Mouse (Mus musculus) c-Kit-positive CD71-positive TER-119-negative erythroid progenitor cells, embryonic 14.5 days (primary cell): ENCODE data around the gene Snx22.

Source experiments
- DNase-seq: peaks from one replicate; pipeline ENCODE4 v3.0.0-alpha.2; 2013; ENCODE audit warnings: low read depth

The Snx22 gene

GRCm38 (mm10) chr9:66069583-66069982 lies at the start of gene Snx22:
Gene Snx22 (minus strand): TSS chr9:66069719.
- peak; percentile 95 for DNase-seq

GRCm38 (mm10) chr9:66116890-66117289 lies 47.4 kb upstream of the Snx22 start:
- no peak for DNase-seq

GRCm38 (mm10) chr9:66114341-66114740 lies 44.8 kb upstream of the Snx22 start:
- no peak for DNase-seq

GRCm38 (mm10) chr9:66110611-66111379 lies 41.3 kb upstream of the Snx22 start:
- no peak for DNase-seq

- no peak for DNase-seq
Observed at GRCm38 (mm10) chr9:66110126-66110525, 40.6 kb upstream of the Snx22 start.

- no peak for DNase-seq
Observed at GRCm38 (mm10) chr9:66109574-66109973, 40.1 kb upstream of the Snx22 start.

GRCm38 (mm10) chr9:66105168-66105567 lies 35.6 kb upstream of the Snx22 start:
- DNase-seq: no peak

GRCm38 (mm10) chr9:66104601-66105000 lies 35.1 kb upstream of the Snx22 start:
- DNase-seq: no peak

GRCm38 (mm10) chr9:66102668-66103067 lies 33.1 kb upstream of the Snx22 start:
- DNase-seq: no peak

GRCm38 (mm10) chr9:66101577-66101976 lies 32.1 kb upstream of the Snx22 start:
- DNase-seq: no peak

- DNase-seq: no peak
Observed at GRCm38 (mm10) chr9:66092664-66093063, 23.1 kb upstream of the Snx22 start.

GRCm38 (mm10) chr9:66091327-66092231 lies 22.1 kb upstream of the Snx22 start:
- no peak for DNase-seq

- DNase-seq: no peak
Observed at GRCm38 (mm10) chr9:66090593-66091244, 21.2 kb upstream of the Snx22 start.

GRCm38 (mm10) chr9:66088411-66088810 lies 18.9 kb upstream of the Snx22 start:
- peak; percentile 46 for DNase-seq

- DNase-seq: no peak
Observed at GRCm38 (mm10) chr9:66087062-66087461, 17.5 kb upstream of the Snx22 start.

- DNase-seq: no peak
Observed at GRCm38 (mm10) chr9:66084171-66084570, 14.7 kb upstream of the Snx22 start.

- DNase-seq: no peak
Observed at GRCm38 (mm10) chr9:66081999-66082398, 12.5 kb upstream of the Snx22 start.

- no peak for DNase-seq
Observed at GRCm38 (mm10) chr9:66080804-66081459, 11.4 kb upstream of the Snx22 start.

GRCm38 (mm10) chr9:66078493-66078892 lies 9.0 kb upstream of the Snx22 start:
- no peak for DNase-seq

GRCm38 (mm10) chr9:66078072-66078471 lies 8.6 kb upstream of the Snx22 start:
- no peak for DNase-seq

GRCm38 (mm10) chr9:66072754-66073153 lies 3.2 kb upstream of the Snx22 start:
- no peak for DNase-seq

- DNase-seq: no peak
Observed at GRCm38 (mm10) chr9:66070151-66070550, 632 bp upstream of the Snx22 start.
